Mouse (Mus musculus) neural tube, embryonic 13.5 days (tissue): Measurements from ENCODE around the gene Rcan1. TPM values are rescaled to one million over a fixed set of nuclear protein-coding genes. Genes with fewer than 3 reads are reported as not detected.
A peak's percentile ranks its signal among the peaks of the same experiment; 100 is the strongest.
"Not testable (repeated sequence)": the region's sequence is repeated elsewhere in the genome, so short reads cannot be mapped to it uniquely, and the experiment has no call there.

ENCODE experiments used
- ATAC-seq: fragments of 200-750 bp; cut with Nextera tagmentation; 2 replicates; pipeline ENCODE4 v1.8.0; 2017; ENCODE audit warnings: low read depth, mild to moderate bottlenecking, moderate TSS enrichment, moderate library complexity
- H3K27ac ChIP-seq: fragments of 300-500 bp; sonication (generic); replicated peaks from 2 replicates; pipeline ENCODE4 v1.5.1; 2015; ENCODE audit warnings: moderate library complexity, mild to moderate bottlenecking, inconsistent platforms
- H3K27me3 ChIP-seq: fragments of 300-500 bp; sonication (generic); 2 replicates; pipeline ENCODE4 v1.6.1; 2015; ENCODE audit warnings: mild to moderate bottlenecking, inconsistent platforms
- H3K36me3 ChIP-seq: fragments of 300-500 bp; sonication (generic); 2 replicates; pipeline ENCODE4 v1.6.1; 2015; ENCODE audit warnings: mild to moderate bottlenecking, inconsistent platforms
- H3K4me1 ChIP-seq: fragments of 300-500 bp; sonication (generic); replicated peaks from 2 replicates; pipeline ENCODE4 v1.6.1; 2015; ENCODE audit warnings: inconsistent platforms
- H3K4me2 ChIP-seq: fragments of 300-500 bp; sonication (generic); 2 replicates; pipeline ENCODE4 v1.6.1; 2015; ENCODE audit warnings: inconsistent platforms, mild to moderate bottlenecking, moderate library complexity
- H3K4me3 ChIP-seq: fragments of 300-500 bp; sonication (generic); 2 replicates; pipeline ENCODE4 v1.5.1; 2015; ENCODE audit warnings: mild to moderate bottlenecking, inconsistent platforms
- H3K9ac ChIP-seq: fragments of 300-500 bp; sonication (generic); 2 replicates; pipeline ENCODE4 v1.6.1; 2015; ENCODE audit warnings: moderate library complexity, mild to moderate bottlenecking, inconsistent platforms
- H3K9me3 ChIP-seq: fragments of 300-500 bp; sonication (generic); 2 replicates; pipeline ENCODE4 v1.6.1; 2016; ENCODE audit warnings: inconsistent platforms
- WGBS: fragments of 180-500 bp; shearing (Covaris S2); methylation state at CpG from one replicate; pipeline ENCODE4 v1.1.7; 2015; 5-methylcytosine and 5-hydroxymethylcytosine counted together
- polyA plus RNA-seq: library from polyadenylated mRNA; unstranded; fragments of >200 nt; fragmentation: Nextera tagmentation; extraction: Ambion mirVana; gene quantifications from 2 replicates; pipeline ENCODE4 v1.2.1, GENCODE M21; 2015

Rcan1 gene
- polyA plus RNA-seq, 1 experiment from 2014 or later: 60.2 TPM

- Histone ChIP-seq H3K4me2 (no peak overlapping the region), H3K9me3 (no peaks in the 10 kb centered on the region), H3K4me1 (peaks cover 56% of the 10 kb centered on the region), H3K36me3 (peaks cover 9% of the 10 kb centered on the region), H3K27me3 (no peaks in the 10 kb centered on the region), H3K9ac (no peak overlapping the region), H3K4me3 (no peak overlapping the region), H3K27ac (no peak overlapping the region)
- WGBS: 38% methylated on average over 6 of the region's 6 CpGs
- ATAC-seq: no peak
Observed at GRCm38 (mm10) chr16:92426708-92427107, 44.0 kb downstream of the Rcan1 start.

- no peak for ATAC-seq
- H3K4me2 ChIP-seq: no peak overlapping the region
Observed at GRCm38 (mm10) chr16:92425875-92426274, 44.8 kb downstream of the Rcan1 start.

GRCm38 (mm10) chr16:92423363-92423762, 47.3 kb downstream of the Rcan1 start:
- Histone ChIP-seq H3K9ac (no peak overlapping the region), H3K4me1 (peaks cover 49% of the 10 kb centered on the region), H3K4me3 (no peak overlapping the region), H3K9me3 (no peaks in the 10 kb centered on the region), H3K4me2 (no peak overlapping the region), H3K27me3 (no peaks in the 10 kb centered on the region), H3K27ac (peak overlapping the region; percentile 49; the same call in 1 of the 2 replicates), H3K36me3 (no peaks in the 10 kb centered on the region)
- WGBS: 55% methylated on average over 10 of the region's 10 CpGs
- no peak for ATAC-seq

More at GRCm38 (mm10) chr16:92425875-92426274, 44.8 kb downstream of the Rcan1 start:
- Histone ChIP-seq H3K27me3 (no peaks in the 10 kb centered on the region), H3K36me3 (peaks cover under 1% of the 10 kb centered on the region; the same call in 1 of the 2 replicates), H3K9me3 (no peaks in the 10 kb centered on the region), H3K27ac (no peak overlapping the region), H3K4me3 (no peak overlapping the region), H3K9ac (no peak overlapping the region), H3K4me1 (peaks cover 59% of the 10 kb centered on the region)
- WGBS: 65% methylated on average over 11 of the region's 11 CpGs

- H3K27me3 ChIP-seq: no peaks in the 10 kb centered on the region
Observed at GRCm38 (mm10) chr16:92422435-92423362, 48.0 kb downstream of the Rcan1 start.

GRCm38 (mm10) chr16:92421147-92421934, 49.3 kb downstream of the Rcan1 start:
- Histone ChIP-seq H3K4me1 (peaks cover 37% of the 10 kb centered on the region), H3K4me3 (no peak overlapping the region), H3K27me3 (no peaks in the 10 kb centered on the region), H3K27ac (no peak overlapping the region), H3K9me3 (no peaks in the 10 kb centered on the region), H3K4me2 (no peak overlapping the region), H3K36me3 (no peaks in the 10 kb centered on the region), H3K9ac (no peak overlapping the region)
- ATAC-seq: no peak
- 72% methylated on average over 13 of the region's 13 CpGs for WGBS

More at GRCm38 (mm10) chr16:92422435-92423362, 48.0 kb downstream of the Rcan1 start:
- no peak for ATAC-seq
- peaks cover 43% of the 10 kb centered on the region for H3K4me1 ChIP-seq
- H3K9me3 ChIP-seq: no peaks in the 10 kb centered on the region
- H3K27ac ChIP-seq: peak overlapping the region; percentile 49; the same call in 1 of the 2 replicates
- 70% methylated on average over 13 of the region's 13 CpGs for WGBS
- H3K4me2 ChIP-seq: no peak overlapping the region
- H3K4me3 ChIP-seq: no peak overlapping the region
- H3K9ac ChIP-seq: no peak overlapping the region
- no peaks in the 10 kb centered on the region for H3K36me3 ChIP-seq

GRCm38 (mm10) chr16:92420641-92421040, 50.0 kb downstream of the Rcan1 start:
- Histone ChIP-seq H3K9ac (no peak overlapping the region), H3K4me1 (peaks cover 30% of the 10 kb centered on the region), H3K4me3 (no peak overlapping the region), H3K27me3 (no peaks in the 10 kb centered on the region), H3K9me3 (no peaks in the 10 kb centered on the region), H3K36me3 (no peaks in the 10 kb centered on the region), H3K27ac (no peak overlapping the region), H3K4me2 (no peak overlapping the region)
- WGBS: 92% methylated on average over 5 of the region's 5 CpGs
- ATAC-seq: no peak

- no peak overlapping the region for H3K4me2 ChIP-seq
- H3K36me3 ChIP-seq: no peaks in the 10 kb centered on the region
- no peak overlapping the region for H3K27ac ChIP-seq
- H3K9me3 ChIP-seq: no peaks in the 10 kb centered on the region
- no peak for ATAC-seq
- peaks cover 25% of the 10 kb centered on the region for H3K4me1 ChIP-seq
- H3K4me3 ChIP-seq: no peak overlapping the region
- H3K27me3 ChIP-seq: no peaks in the 10 kb centered on the region
- 91% methylated on average over 12 of the region's 12 CpGs for WGBS
- H3K9ac ChIP-seq: no peak overlapping the region
Observed at GRCm38 (mm10) chr16:92419099-92419498, 51.6 kb downstream of the Rcan1 start.

GRCm38 (mm10) chr16:92417267-92417666, 53.4 kb downstream of the Rcan1 start:
- no peaks in the 10 kb centered on the region for H3K27me3 ChIP-seq
- H3K9me3 ChIP-seq: no peaks in the 10 kb centered on the region
- ATAC-seq: no peak
- no peak overlapping the region for H3K9ac ChIP-seq
- 88% methylated on average over 2 of the region's 2 CpGs for WGBS
- H3K4me3 ChIP-seq: no peak overlapping the region
- peaks cover 18% of the 10 kb centered on the region for H3K4me1 ChIP-seq
- no peak overlapping the region for H3K27ac ChIP-seq
- no peaks in the 10 kb centered on the region for H3K36me3 ChIP-seq
- no peak overlapping the region for H3K4me2 ChIP-seq

GRCm38 (mm10) chr16:92415702-92416118, 55.0 kb downstream of the Rcan1 start:
- H3K36me3 ChIP-seq: no peaks in the 10 kb centered on the region
- H3K9me3 ChIP-seq: no peaks in the 10 kb centered on the region
- H3K27me3 ChIP-seq: no peaks in the 10 kb centered on the region
- H3K4me1 ChIP-seq: peaks cover 23% of the 10 kb centered on the region
- H3K4me2 ChIP-seq: no peak overlapping the region
- ATAC-seq: no peak
- WGBS: 53% methylated on average over 7 of the region's 7 CpGs
- H3K27ac ChIP-seq: no peak overlapping the region; the same call in 1 of the 2 replicates
- H3K4me3 ChIP-seq: no peak overlapping the region
- H3K9ac ChIP-seq: no peak overlapping the region

- 62% methylated on average over 6 of the region's 6 CpGs for WGBS
- H3K9me3 ChIP-seq, ATAC-seq, H3K4me3 ChIP-seq, H3K4me2 ChIP-seq, H3K9ac ChIP-seq, H3K36me3 ChIP-seq, H3K27ac ChIP-seq, H3K27me3 ChIP-seq: not testable (repeated sequence)
- H3K4me1 ChIP-seq: peaks cover 23% of the 10 kb centered on the region
Observed at GRCm38 (mm10) chr16:92415038-92415437, 55.6 kb downstream of the Rcan1 start.

- H3K27ac ChIP-seq: no peak overlapping the region
- no peaks in the 10 kb centered on the region for H3K9me3 ChIP-seq
- 0 out of 2 replicates have a peak, but pooled peaks have one; percentile 27 for ATAC-seq
- no peaks in the 10 kb centered on the region for H3K36me3 ChIP-seq
- H3K27me3 ChIP-seq: no peaks in the 10 kb centered on the region
- 11% methylated on average over 7 of the region's 7 CpGs for WGBS
- H3K4me3 ChIP-seq: no peak overlapping the region
- 0 out of 2 replicates have a peak overlapping the region, but pooled peaks have one; percentile 13 for H3K9ac ChIP-seq
- peaks cover 23% of the 10 kb centered on the region for H3K4me1 ChIP-seq
- no peak overlapping the region for H3K4me2 ChIP-seq
Observed at GRCm38 (mm10) chr16:92412888-92413287, 57.8 kb downstream of the Rcan1 start.
